Mouse (Mus musculus) left cerebral cortex, adult 8-10 months (tissue): Measurements from ENCODE around the gene Gm4779. TPM values are rescaled to one million over a fixed set of nuclear protein-coding genes. Genes with fewer than 3 reads are reported as not detected.
"Not testable (repeated sequence)": the region's sequence is repeated elsewhere in the genome, so short reads cannot be mapped to it uniquely, and the experiment has no call there.

Experiments used
- DNase-seq, 2 experiments: peaks; one replicate each; pipeline ENCODE4 v3.0.0; 2022; ENCODE audit warnings: low spot score in 2 of 2
- total RNA-seq, 4 experiments: library from RNA; stranded (reverse); gene quantifications; 2 replicates each; pipeline ENCODE4 v1.2.4; 2022

Gene Gm4779
- under 1 TPM; 0.33 to 0.66 (median 0.52) TPM for total RNA-seq

DNA sequence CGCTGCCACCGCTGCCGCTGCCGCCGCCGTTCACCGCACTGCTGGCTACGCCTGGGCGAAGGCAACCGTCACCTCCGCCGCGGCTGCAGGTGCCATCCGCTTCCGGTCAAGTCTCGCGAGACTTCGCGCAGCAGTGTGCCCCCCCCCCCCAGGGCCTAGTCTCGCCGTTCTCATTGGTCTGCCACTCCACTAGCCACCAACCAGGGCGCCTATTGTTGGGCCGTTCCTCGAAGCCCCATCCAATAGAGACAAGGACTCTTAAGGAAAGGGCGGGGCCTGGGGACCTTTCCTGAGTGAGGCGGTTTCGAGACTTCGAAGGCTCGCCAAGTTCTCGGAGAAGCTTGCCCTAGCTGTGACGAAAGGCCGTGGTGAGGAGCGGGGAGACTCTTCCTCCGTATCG, at the start of gene Gm4779, which contains the start of gene 8030474K03Rik:
Gm4779 (minus strand) TSS at position 82 of the 400 bp plus-strand sequence.
8030474K03Rik (plus strand) TSS at position 315 of the 400 bp plus-strand sequence.
- DNase-seq = no peak

DNA sequence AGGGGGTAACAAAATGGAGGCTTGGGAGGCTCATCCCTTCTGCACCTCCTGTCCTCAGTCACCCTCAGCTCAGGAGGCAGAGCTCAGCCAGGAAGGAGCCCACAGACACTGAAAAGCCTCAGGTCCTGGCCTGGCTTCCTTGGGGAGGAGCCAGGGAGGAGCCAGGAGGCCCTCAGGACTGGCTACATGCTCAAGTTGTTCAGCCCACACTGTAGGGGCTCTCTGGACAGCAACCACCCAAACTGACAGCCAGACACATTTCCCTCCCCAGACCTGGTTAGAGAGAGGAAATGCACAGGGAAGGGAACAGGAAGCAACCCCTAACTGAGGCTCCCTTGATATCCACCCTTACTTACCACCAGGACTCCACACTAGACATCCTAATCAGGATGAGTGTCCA, 25.8 kb upstream of the Gm4779 start:
- not testable (repeated sequence) for DNase-seq

DNA sequence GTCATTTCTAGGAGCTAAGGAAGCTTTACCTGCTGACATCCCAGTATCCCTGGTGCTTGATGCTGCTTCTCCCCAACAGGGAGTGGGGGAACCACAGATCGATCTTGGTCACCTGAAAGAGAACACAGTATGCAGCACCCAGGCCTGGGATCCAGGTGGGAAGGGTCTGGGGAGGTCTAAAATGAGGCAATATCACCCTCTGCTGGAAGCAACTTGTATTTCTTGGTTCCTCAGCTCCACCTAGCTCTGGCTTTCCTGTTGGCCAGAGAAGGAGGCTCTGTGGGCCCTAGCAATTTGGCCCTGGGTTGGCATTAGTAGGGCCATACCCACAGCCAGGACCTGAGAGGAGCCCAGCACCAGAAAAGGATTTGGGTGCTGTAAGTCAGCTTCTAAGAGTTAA, 24.9 kb upstream of the Gm4779 start:
- no peak for DNase-seq

DNA sequence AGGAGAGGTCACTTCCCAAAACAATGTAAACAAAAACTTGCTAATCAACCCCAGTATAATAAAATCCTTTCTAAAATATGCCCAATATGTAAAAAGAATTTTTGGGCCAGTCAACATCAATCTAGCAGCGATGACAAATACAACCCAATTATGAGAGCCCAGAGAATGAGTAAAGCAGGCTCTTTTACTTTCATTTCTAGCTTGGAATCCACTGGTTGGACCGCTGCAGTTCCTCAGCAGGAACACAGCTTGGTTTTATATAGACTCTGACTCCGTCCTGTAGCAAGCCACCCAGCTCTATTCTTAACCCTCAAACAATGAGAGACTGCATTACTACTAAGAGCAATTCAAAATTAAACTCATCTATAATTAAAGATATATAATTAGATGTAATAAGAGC, 17.5 kb upstream of the Gm4779 start:
- no peak for DNase-seq

DNA sequence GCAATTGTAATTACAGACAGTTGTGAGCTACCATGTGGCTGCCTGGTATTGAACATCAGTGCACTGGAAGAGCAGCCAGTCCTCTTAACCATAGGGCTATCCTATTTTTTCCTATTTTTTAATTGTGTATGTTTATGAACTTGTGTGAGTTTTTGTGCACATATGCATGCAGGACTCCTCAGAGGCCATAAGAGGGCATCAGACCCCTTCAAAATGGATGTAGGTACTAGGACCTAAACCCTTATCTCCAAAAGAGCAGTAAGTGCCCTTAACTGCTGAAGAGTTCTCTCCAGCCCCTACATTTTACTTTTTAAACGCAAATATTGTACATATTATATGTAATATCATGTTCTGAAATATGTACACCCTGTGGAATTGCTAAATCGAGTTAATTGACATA, 11.3 kb upstream of the Gm4779 start:
- DNase-seq = no peak

DNA sequence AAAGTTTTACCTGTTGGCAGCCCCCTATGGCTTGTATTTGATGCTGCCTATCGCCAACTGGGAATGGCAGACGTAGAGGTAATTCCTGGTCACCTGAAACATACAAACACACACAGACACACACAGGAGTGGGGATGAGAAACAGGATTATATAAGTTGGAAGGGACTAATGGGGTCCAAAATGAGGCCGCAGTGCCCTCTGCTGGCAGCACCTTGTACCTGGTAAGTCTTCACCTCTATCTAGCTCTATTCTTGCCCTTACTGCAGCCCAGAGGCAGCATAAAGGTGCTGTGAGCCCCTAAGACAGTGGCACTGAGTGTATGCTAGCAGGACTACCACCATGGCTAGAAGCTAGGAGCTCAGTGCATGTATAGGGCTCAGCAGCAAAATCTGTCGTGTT, 2.7 kb downstream of the Gm4779 start:
- DNase-seq = peak in 1 of 2 experiments; percentile 48

DNA sequence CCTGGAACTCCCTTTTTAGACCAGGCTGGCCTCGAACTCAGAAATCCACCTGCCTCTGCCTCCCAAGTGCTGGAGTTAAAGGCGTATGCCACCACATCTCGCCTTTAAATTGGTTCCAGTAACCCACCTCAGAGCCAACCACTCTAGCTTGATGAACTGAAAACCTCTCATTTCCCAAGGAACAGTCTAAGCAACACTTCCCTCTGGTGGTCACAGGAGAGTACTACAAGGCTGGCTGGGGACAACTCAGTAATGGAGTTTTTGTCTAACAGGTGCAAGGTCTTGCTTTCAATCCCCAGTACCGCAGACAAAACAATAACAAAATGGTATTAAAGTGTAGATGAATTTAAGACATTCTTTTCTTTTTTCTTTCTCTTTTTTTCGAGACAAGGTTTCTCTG, 22.2 kb downstream of the Gm4779 start:
- no peak for DNase-seq

DNA sequence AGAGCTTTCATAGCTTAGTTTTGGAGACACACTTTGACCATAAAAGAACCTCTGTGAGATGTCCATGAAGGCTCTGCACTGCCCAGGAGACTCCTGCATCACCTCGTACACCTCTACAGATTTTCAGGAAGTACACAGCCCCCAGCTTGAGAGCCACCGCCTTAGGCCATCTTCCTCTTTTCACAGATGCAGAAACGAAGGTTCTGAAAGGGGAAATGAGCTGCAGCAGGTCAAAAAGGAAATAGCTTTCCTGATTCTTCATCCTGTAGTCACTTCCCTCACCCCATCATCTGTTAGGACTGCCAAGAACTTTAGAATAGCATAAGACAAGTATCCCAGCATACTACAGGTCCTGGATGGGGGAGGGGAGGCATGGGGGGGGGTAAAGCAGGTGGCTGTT, 23.9 kb downstream of the Gm4779 start:
- no peak for DNase-seq

DNA sequence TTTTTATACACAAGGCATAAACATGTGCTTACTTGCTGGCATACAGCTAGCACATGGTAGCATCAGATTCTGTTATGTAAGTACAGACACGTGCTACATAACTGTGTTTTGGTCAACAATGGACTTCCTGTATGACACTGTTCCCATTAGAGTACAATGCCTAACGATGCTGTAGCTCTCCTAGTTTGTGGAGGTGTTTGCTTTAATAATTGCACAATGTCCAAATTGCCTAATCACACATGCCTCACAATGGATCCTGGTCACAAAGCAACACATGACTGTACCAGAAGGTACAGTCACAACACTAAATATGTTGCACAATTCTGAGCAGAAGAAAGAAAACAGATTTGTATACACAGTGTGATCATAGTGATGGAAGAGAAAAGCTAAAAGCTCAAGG, 24.7 kb downstream of the Gm4779 start:
- no peak for DNase-seq

DNA sequence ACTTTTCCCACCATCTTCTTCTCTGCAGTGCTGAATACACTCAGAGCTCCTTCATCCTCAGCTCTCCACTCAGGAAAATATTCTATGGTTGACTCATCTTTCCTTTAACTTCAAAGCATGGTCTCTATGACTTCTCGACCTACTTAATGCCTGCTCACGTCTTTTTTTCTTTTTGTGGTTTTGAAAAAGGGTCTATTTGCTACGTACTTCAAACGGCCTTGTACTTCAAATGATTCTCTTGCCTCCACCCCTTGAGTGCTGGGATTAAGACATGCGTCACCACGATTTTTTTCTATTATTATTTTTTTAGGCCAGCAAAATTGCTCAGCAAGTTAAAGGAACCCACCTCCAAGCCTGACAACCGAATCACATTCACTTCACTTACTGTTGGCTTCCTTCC, 26.9 kb downstream of the Gm4779 start:
- no peak for DNase-seq

DNA sequence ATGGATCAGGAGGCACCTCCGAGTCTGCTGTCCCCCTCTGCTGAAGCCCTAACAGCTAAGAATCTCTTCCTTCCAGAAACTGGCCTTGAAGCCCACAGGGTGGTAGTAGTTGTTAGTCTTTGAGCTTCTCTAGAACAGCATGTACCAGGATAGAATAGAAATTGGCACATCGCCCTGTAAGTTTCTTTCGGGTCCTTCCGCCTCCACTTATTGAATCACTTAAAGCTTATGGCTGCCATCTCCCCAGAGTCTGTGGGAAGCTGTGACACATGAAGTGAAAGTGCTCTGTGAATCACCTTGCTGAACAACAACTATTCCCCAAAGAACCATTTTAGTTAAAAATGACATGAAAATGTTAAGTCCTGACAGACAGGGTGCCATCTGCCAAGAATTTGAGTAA, 29.1 kb downstream of the Gm4779 start:
- DNase-seq = peak in 1 of 2 experiments; percentile 68

DNA sequence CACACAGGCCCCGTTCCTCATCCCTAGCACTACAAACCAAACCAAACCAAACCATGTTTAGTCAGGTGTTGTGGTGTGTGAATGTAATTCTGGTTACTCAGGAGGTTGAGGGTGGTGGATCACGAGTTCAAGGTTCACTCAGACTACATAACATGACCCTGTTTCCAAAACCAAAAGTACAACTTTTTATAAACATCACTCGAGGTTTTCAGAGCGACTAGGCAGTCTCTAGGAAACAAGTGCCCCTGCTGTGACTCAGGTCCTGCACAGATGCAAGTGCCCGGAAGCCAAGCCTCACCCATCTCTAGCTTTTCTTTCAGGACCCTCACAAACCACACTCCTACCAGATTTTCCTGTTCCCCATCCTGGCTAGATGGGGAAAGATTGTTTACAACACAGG, 29.6 kb downstream of the Gm4779 start:
- DNase-seq = no peak

DNA sequence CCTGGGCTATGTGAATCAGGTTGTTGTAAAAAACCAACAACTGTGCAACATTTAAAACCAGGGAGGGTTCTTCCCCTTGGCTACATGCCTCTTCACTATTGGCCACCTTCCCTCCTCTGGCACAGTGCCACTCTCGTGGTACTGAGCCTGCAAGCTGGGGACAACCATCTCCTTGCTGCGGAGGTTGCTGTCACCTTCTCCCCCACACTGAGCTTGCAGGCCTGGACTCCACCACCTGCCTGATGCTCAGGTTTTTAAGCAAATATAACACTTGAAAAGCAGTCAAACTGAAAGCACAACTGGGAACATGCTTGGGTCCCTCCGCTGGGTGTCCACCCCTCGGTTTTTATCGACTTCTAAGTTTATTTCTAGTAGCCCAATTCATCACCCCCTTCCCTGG, 39.7 kb downstream of the Gm4779 start:
- DNase-seq = peak; percentile 6 to 39

DNA sequence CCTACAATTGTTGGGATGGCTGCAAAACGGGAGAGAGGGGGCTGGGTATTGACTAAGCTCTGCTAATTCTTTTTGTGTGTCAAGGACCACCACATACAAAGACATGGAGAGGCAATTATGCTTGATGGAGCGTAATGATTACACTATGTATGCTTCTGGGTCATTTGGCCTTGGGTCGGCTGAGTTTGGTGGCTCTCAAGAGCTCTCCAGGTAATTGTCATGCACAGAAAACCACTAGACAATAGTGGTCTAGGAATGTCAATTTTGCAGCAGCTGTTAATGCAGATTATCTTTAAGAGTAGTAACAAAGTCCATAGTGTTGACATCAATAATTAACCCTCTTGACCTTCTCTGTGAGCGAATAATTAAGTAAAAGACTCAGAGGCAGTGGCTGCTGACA, 44.1 kb downstream of the Gm4779 start:
- no peak for DNase-seq

DNA sequence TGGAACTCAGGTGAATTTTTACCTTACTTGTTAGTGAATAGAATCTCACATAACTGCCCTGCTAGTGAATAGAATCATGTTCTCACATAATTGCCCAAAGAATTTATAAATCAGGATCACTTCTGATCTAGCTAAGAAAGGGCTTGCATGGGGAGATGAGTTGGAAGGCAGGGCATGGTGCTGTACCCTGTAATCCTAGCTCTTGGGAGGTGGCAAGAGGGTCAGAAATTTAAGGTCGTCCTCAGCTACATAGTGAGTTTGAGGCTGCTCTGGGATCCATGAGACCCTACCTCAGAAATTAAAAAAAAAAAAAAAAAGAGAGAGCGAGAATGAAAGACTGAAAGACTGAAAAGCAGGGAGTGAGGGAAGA, 53.2 kb downstream of the Gm4779 start:
- no peak for DNase-seq

DNA sequence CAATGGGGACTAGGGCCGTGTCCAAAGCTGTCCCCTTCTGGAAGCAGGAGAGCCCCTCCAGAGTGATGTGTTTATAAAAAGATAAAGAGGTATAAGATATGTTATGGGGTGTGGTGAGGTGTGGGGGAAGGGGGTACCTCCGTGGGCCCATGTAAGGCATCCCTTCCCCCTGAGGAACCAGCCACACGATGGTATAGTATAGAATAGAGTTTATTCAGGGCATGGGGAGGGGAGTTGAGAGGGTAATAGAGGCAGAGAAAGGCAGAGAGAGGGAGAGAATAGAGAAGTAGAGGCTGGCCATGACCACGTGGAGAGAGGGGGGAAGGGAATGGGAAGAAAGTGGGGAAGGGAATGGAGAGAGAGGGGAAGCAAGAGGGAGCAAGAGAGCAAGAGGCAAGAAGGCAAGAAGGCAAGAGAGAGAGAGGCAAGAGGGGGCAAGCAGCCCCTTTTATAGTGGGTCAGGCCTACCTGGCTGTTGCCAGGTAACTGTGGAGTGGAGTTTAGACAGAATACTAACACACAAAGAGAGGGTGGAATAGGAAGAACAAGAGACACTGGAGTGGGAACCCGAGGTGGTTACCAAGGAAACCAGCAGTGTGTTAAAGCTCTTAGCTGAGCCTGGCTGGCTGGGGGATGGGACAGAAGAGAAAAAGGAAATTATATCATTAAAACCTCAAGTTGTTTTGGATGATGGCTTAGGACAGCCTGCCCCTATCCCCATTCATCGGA, 53.7 kb downstream of the Gm4779 start:
- peak in 1 of 2 experiments; percentile 48 for DNase-seq

Other genes starting within 250 kb of the Gm4779 start
- gene Ogt, start 154.4 kb downstream of the Gm4779 start, total RNA-seq = 100 to 1,000 TPM; 187 to 203 (median 200) TPM
- gene Cxcr3, start 60.2 kb downstream of the Gm4779 start, total RNA-seq = under 1 TPM in 1 of 4 experiments, not detected in 3; 0.28 TPM
- not detected for gene 8030474K03Rik, start 233 bp upstream of the Gm4779 start, total RNA-seq
- 10 to 100 TPM; 36.2 to 44.7 (median 41.9) TPM for gene Nhsl2, start 55.0 kb upstream of the Gm4779 start, total RNA-seq